Comparison of ENCODE assay signal across 31 mouse cellular contexts in the genomic region with DNA sequence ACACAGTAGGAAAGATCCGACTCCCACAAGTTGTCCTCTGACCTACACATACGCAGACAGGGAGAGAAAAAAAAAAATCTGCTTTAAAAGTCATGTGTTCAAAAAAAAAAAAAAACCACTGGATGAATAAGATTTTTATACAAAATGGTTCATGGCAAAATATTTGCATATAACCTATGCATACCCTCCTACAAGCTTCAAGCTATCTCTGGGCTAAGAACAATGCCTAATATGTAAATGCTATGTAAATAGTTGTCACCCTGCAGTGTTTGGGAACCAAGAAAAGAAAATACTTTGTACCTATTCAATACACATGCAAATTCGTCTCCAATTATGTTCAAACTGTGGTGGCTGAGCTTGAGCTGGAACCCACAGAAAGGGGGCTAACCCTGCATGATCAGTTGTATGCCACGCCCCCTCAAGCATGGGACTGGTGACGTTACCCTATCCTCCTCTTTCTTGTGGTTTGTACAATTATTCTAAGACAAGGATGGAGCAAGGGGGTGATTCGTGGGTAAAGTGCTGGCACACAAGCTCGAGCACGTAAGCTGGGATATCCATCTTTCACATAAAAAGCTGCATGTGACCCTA. TPM values are rescaled to one million over a fixed set of nuclear protein-coding genes. Genes with fewer than 3 reads are reported as not detected.
A peak's percentile ranks its signal among the peaks of the same experiment; 100 is the strongest.
DNase-seq lines count a peak whose midpoint lies in the region; ATAC-seq and TF ChIP-seq lines count a peak whose summit lies in the region.
"Had no signal": no experiment of that assay in that cellular context is flagged by ENCODE, and none has a peak within 500 bp of the region (broad histone marks: within the 10 kb centered on the region; RNA-seq: fewer than 3 reads in every experiment).

No protein-coding gene starts in this region.

- H3K36me3 ChIP-seq in hindbrain, embryonic 12.5 days = no peaks in the 10 kb centered on the region
- no peaks in the 10 kb centered on the region for H3K36me3 ChIP-seq in hindbrain, postnatal 0 days (ENCODE audit: insufficient read depth, low read length)
- H3K36me3 ChIP-seq in E14TG2a.4 (ENCODE audit: insufficient read depth, low read length) = no peaks in the 10 kb centered on the region
- no peaks in the 10 kb centered on the region for H3K36me3 ChIP-seq in forebrain, embryonic 16.5 days (ENCODE audit: control insufficient read depth, insufficient read depth)
- H3K36me3 ChIP-seq: embryonic facial prominence, embryonic 13.5 days; heart, embryonic 15.5 days; liver, embryonic 13.5 days; midbrain, embryonic 15.5 days; neural tube, embryonic 13.5 days had no signal

- H3K4me3 ChIP-seq in hindbrain, embryonic 12.5 days = no peak overlapping the region
- H3K4me3 ChIP-seq in hindbrain, postnatal 0 days (ENCODE audit: low read length) = no peak overlapping the region
- H3K4me3 ChIP-seq in E14TG2a.4 (replicated peaks; ENCODE audit: low read length) = 0 out of 2 replicates have a peak overlapping the region, but pooled peaks have one; percentile 20
- H3K4me3 ChIP-seq in forebrain, embryonic 16.5 days (replicated peaks; ENCODE audit: low read length) = no peak overlapping the region
- H3K4me3 ChIP-seq: embryonic facial prominence, embryonic 13.5 days; erythroblast, embryonic 14.5 days; heart, embryonic 15.5 days; left cerebral cortex, adult 2 months; liver, embryonic 13.5 days; midbrain, embryonic 15.5 days; neural tube, embryonic 13.5 days had no signal

- WGBS in hindbrain, embryonic 12.5 days = 41% methylated on average over 8 of the region's 8 CpGs
- 35% methylated on average over 8 of the region's 8 CpGs for WGBS in hindbrain, postnatal 0 days
- 20% methylated on average over 8 of the region's 8 CpGs for WGBS in forebrain, embryonic 16.5 days

- peak; percentile 32; the same call in 1 of the 2 replicates for ATAC-seq in hindbrain, embryonic 12.5 days (ENCODE audit: low FRiP score)
- no peak for ATAC-seq in hindbrain, postnatal 0 days
- peak; percentile 69 for ATAC-seq in forebrain, embryonic 16.5 days
- ATAC-seq: CD4-positive, CD25-positive, alpha-beta regulatory T cell, adult 4 months; inflammation-experienced regulatory T-cells, adult 6 months; midbrain, embryonic 15.5 days had no signal

- no peaks in the 10 kb centered on the region for H3K27me3 ChIP-seq in hindbrain, embryonic 12.5 days
- no peaks in the 10 kb centered on the region for H3K27me3 ChIP-seq in hindbrain, postnatal 0 days (ENCODE audit: insufficient read depth, low read length)
- H3K27me3 ChIP-seq in E14TG2a.4 (ENCODE audit: insufficient read depth, low read length) = no peaks in the 10 kb centered on the region
- no peaks in the 10 kb centered on the region for H3K27me3 ChIP-seq in forebrain, embryonic 16.5 days (replicated peaks; ENCODE audit: control insufficient read depth, insufficient read depth, low read length)
- H3K27me3 ChIP-seq: embryonic facial prominence, embryonic 13.5 days; midbrain, embryonic 15.5 days; neural tube, embryonic 13.5 days had no signal

- no peak for TF ChIP-seq CTCF in hindbrain, postnatal 0 days (IDR thresholded peaks at IDR 0.05; ENCODE audit: low read depth)
- TF ChIP-seq CTCF in E14TG2a.4 (conservative IDR thresholded peaks at IDR 0.05; ENCODE audit: low read length) = no peak

- DNase-seq in hindbrain, postnatal 0 days (ENCODE audit: low spot score) = no peak
- DNase-seq in ZHBTc4 (ENCODE audit: low read depth, low spot score) = peak; percentile 42
- DNase-seq in adrenal gland, postnatal 36 days = no peak
- DNase-seq in right cerebral cortex, adult 18-20 months = no peak
- DNase-seq: cerebellum, adult 2 months; cerebellum, postnatal 25 days; heart, postnatal 4 days; kidney, adult 2 months; layer of hippocampus, adult 9-11 months; liver, embryonic 13.5 days; lung, adult 2 months; lung, postnatal 14 days; thymus, adult 2 months; thymus, postnatal 4 days had no signal

- H3K9me3 ChIP-seq in hindbrain, embryonic 12.5 days (replicated peaks) = no peaks in the 10 kb centered on the region
- no peaks in the 10 kb centered on the region for H3K9me3 ChIP-seq in hindbrain, postnatal 0 days (ENCODE audit: low read length)
- peaks cover 7% of the 10 kb centered on the region; the same call in 1 of the 2 replicates for H3K9me3 ChIP-seq in E14TG2a.4 (ENCODE audit: low read length)
- H3K9me3 ChIP-seq in forebrain, embryonic 16.5 days (ENCODE audit: control insufficient read depth, low read length) = no peaks in the 10 kb centered on the region
- H3K9me3 ChIP-seq: embryonic facial prominence, embryonic 13.5 days; heart, embryonic 15.5 days; liver, embryonic 13.5 days; midbrain, embryonic 15.5 days; neural tube, embryonic 13.5 days had no signal

- no peak overlapping the region for H3K9ac ChIP-seq in hindbrain, embryonic 12.5 days
- no peak overlapping the region for H3K9ac ChIP-seq in hindbrain, postnatal 0 days (replicated peaks; ENCODE audit: low read length)
- no peak overlapping the region for H3K9ac ChIP-seq in forebrain, embryonic 16.5 days (replicated peaks; ENCODE audit: low read depth, low read length)
- H3K9ac ChIP-seq: embryonic facial prominence, embryonic 13.5 days; heart, embryonic 15.5 days; liver, embryonic 13.5 days; midbrain, embryonic 15.5 days; neural tube, embryonic 13.5 days had no signal

- peaks cover 17% of the 10 kb centered on the region for H3K4me1 ChIP-seq in hindbrain, embryonic 12.5 days
- no peaks in the 10 kb centered on the region for H3K4me1 ChIP-seq in hindbrain, postnatal 0 days (ENCODE audit: insufficient read depth, low read length)
- H3K4me1 ChIP-seq in E14TG2a.4 (replicated peaks; ENCODE audit: low read depth, low read length) = peaks cover 62% of the 10 kb centered on the region
- peaks cover 16% of the 10 kb centered on the region for H3K4me1 ChIP-seq in forebrain, embryonic 16.5 days (replicated peaks; ENCODE audit: control insufficient read depth, insufficient read depth, low read length)
- H3K4me1 ChIP-seq: heart, embryonic 15.5 days had no signal

- H3K27ac ChIP-seq in hindbrain, embryonic 12.5 days = no peak overlapping the region
- no peak overlapping the region for H3K27ac ChIP-seq in hindbrain, postnatal 0 days
- H3K27ac ChIP-seq in forebrain, embryonic 16.5 days (ENCODE audit: low read length) = no peak overlapping the region
- H3K27ac ChIP-seq: embryonic facial prominence, embryonic 13.5 days; heart, embryonic 15.5 days; kidney, postnatal 0 days; left cerebral cortex, adult 2 months; liver, embryonic 13.5 days; midbrain, embryonic 15.5 days; neural tube, embryonic 13.5 days had no signal

- H3K4me2 ChIP-seq in hindbrain, embryonic 12.5 days (replicated peaks) = no peak overlapping the region
- no peak overlapping the region for H3K4me2 ChIP-seq in hindbrain, postnatal 0 days (ENCODE audit: low read depth, low read length)
- no peak overlapping the region for H3K4me2 ChIP-seq in forebrain, embryonic 16.5 days (ENCODE audit: low read length)
- H3K4me2 ChIP-seq: embryonic facial prominence, embryonic 13.5 days; heart, embryonic 15.5 days; liver, embryonic 13.5 days; midbrain, embryonic 15.5 days; neural tube, embryonic 13.5 days had no signal

RNA-seq across cellular contexts. Expression of a gene that starts 41.2 kb away (rescaled TPM):
- 31.8 and 33.1 TPM in 2 replicates for polyA plus RNA-seq in hindbrain, embryonic 12.5 days (2016; fragmentation: Nextera tagmentation; extraction: Ambion mirVana)
- 10.9 and 11.8 TPM in 2 replicates for total RNA-seq in hindbrain, postnatal 0 days (2014; rRNA removed)
- polyA plus RNA-seq in hindbrain, postnatal 0 days (2015; fragmentation: Nextera tagmentation; extraction: Ambion mirVana) = 23.0 and 23.1 TPM in 2 replicates
- polyA plus RNA-seq in forebrain, embryonic 16.5 days (2015; fragmentation: Nextera tagmentation; extraction: Ambion mirVana) = 77.9 and 93.9 TPM in 2 replicates
- 10 to 100 TPM; 26.8 to 34.2 TPM for total RNA-seq in adrenal gland, postnatal 36 days (2021)

RNA-seq across cellular contexts. Expression of a gene that starts 55.9 kb away (rescaled TPM):
- polyA plus RNA-seq in hindbrain, embryonic 12.5 days (2016; fragmentation: Nextera tagmentation; extraction: Ambion mirVana) = not detected in 2 replicates
- total RNA-seq in hindbrain, postnatal 0 days (2014; rRNA removed) = 0.31 TPM in 1 of 2 replicates, not detected in the other
- 0.30 and 0.38 TPM in 2 replicates for polyA plus RNA-seq in hindbrain, postnatal 0 days (2015; fragmentation: Nextera tagmentation; extraction: Ambion mirVana)
- 0.17 and 0.20 TPM in 2 replicates for polyA plus RNA-seq in forebrain, embryonic 16.5 days (2015; fragmentation: Nextera tagmentation; extraction: Ambion mirVana)
- total RNA-seq in adrenal gland, postnatal 36 days (2021) = not detected
- total RNA-seq: gastrocnemius, adult 8-10 months; heart, postnatal 4 days; megakaryocyte progenitor cell, adult 5-6 weeks had no signal
- polyA plus RNA-seq: CD4-positive, CD25-positive, alpha-beta regulatory T cell, adult 4 months; embryonic facial prominence, embryonic 13.5 days; erythroblast, embryonic 14.5 days; gonadal fat pad, adult 2 months; heart, embryonic 15.5 days; inflammation-experienced regulatory T-cells, adult 6 months; kidney, adult 2 months; kidney, postnatal 0 days; large intestine, adult 2 months; lung, adult 2 months; stomach, embryonic 16.5 days; thymus, adult 2 months had no signal
